Mouse (Mus musculus): ENCODE measurements around the gene Olfr1309. TPM values are rescaled to one million over a fixed set of nuclear protein-coding genes. Genes with fewer than 3 reads are reported as not detected.

Gene Olfr1309
- polyA plus RNA-seq (2012; rRNA removed; ENCODE audit: low replicate concordance), result not detected in 2 replicates

GRCm38 (mm10) chr2:111990181-111990580 lies at the start of gene Olfr1309:
Gene Olfr1309, minus strand, starts transcription at chr2:111990281.

GRCm38 (mm10) chr2:112024312-112024711 lies 34.2 kb upstream of the Olfr1309 start, which contains the start of gene Olfr1311:
Gene Olfr1311, minus strand, starts transcription at chr2:112024412.

GRCm38 (mm10) chr2:112012608-112013007 lies 22.5 kb upstream of the Olfr1309 start, which contains the start of gene Olfr1310:
Gene Olfr1310, minus strand, starts transcription at chr2:112012708.

DNA sequence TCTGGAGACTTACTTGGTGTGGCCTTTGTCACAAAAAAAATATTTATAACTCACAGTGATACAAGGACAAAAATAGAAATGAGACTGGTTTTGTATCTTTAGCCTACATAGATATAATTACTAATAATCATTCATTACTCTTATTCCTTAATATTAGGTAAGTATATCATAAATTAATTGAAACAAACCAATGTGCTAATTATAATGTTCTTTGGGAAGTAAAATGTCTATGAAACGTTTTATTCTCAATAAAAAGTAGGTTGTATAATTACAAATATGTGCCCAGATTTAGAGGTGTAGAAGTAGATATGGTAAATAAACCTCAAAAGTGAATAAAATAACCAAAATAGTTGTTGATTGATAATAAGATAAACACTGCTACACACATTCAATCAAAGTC lies 25.2 kb downstream of the Olfr1309 start, which contains the start of gene Olfr1308:
TSS of gene Olfr1308 (minus strand) at position 101 of the 400 bp plus-strand sequence.

DNA sequence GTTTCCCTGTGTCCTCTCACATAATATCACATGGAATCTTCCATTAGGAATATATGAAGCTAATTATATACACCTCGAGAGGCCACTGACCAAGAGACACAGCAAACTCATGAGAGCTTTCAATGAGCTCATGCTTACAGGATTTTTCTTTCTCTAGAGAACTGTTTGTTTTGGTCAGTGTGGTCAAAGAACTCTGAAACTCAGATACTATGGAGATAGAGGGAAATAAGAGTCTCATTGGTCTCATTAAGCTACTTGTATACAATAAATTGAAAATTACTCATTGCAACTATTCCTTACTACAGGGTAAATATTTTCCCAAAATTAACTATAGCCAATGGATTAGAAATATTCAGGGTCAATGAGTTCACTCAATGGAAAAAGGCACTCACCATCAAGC lies 40.7 kb downstream of the Olfr1309 start, which contains the start of gene Olfr1307:
TSS of gene Olfr1307 (minus strand) at position 101 of the 400 bp plus-strand sequence.

Other genes with a start within 250 kb of the Olfr1309 start
- not detected in 2 replicates for gene Olfr1301, start 239.3 kb downstream of the Olfr1309 start, polyA plus RNA-seq (2012; rRNA removed; ENCODE audit: low replicate concordance)
- gene Olfr1302, start 212.9 kb downstream of the Olfr1309 start, polyA plus RNA-seq (2012; rRNA removed; ENCODE audit: low replicate concordance), result not detected in 2 replicates
- gene Olfr1303, start 169.9 kb downstream of the Olfr1309 start, polyA plus RNA-seq (2012; rRNA removed; ENCODE audit: low replicate concordance), result not detected in 2 replicates
- gene Olfr1305, start 113.1 kb downstream of the Olfr1309 start, polyA plus RNA-seq (2012; rRNA removed; ENCODE audit: low replicate concordance), result not detected in 2 replicates
- gene Olfr1306, start 74.0 kb downstream of the Olfr1309 start, polyA plus RNA-seq (2012; rRNA removed; ENCODE audit: low replicate concordance), result not detected in 2 replicates
- gene Olfr1307, start 40.8 kb downstream of the Olfr1309 start, polyA plus RNA-seq (2012; rRNA removed; ENCODE audit: low replicate concordance), result not detected in 2 replicates
- gene Olfr1308, start 25.3 kb downstream of the Olfr1309 start, polyA plus RNA-seq (2012; rRNA removed; ENCODE audit: low replicate concordance), result not detected in 2 replicates
- not detected in 2 replicates for gene Olfr1310, start 22.4 kb upstream of the Olfr1309 start, polyA plus RNA-seq (2012; rRNA removed; ENCODE audit: low replicate concordance)
- not detected in 2 replicates for gene Olfr1311, start 34.1 kb upstream of the Olfr1309 start, polyA plus RNA-seq (2012; rRNA removed; ENCODE audit: low replicate concordance)
- gene Olfr1312, start 60.0 kb upstream of the Olfr1309 start, polyA plus RNA-seq (2012; rRNA removed; ENCODE audit: low replicate concordance), result not detected in 2 replicates
- not detected in 2 replicates for gene Olfr1313, start 87.6 kb upstream of the Olfr1309 start, polyA plus RNA-seq (2012; rRNA removed; ENCODE audit: low replicate concordance)
- gene Olfr1314, start 106.5 kb upstream of the Olfr1309 start, polyA plus RNA-seq (2012; rRNA removed; ENCODE audit: low replicate concordance), result not detected in 2 replicates
- not detected in 2 replicates for gene Olfr1315-ps1, start 125.2 kb upstream of the Olfr1309 start, polyA plus RNA-seq (2012; rRNA removed; ENCODE audit: low replicate concordance)
- not detected in 2 replicates for gene Olfr1316, start 144.7 kb upstream of the Olfr1309 start, polyA plus RNA-seq (2012; rRNA removed; ENCODE audit: low replicate concordance)
- gene Olfr1317, start 150.0 kb upstream of the Olfr1309 start, polyA plus RNA-seq (2012; rRNA removed; ENCODE audit: low replicate concordance), result not detected in 2 replicates
- not detected in 2 replicates for gene Olfr1318, start 163.9 kb upstream of the Olfr1309 start, polyA plus RNA-seq (2012; rRNA removed; ENCODE audit: low replicate concordance)
- 17.8 and 45.7 TPM in 2 replicates for gene Lpcat4, start 249.2 kb upstream of the Olfr1309 start, polyA plus RNA-seq (2012; rRNA removed; ENCODE audit: low replicate concordance)